Mouse (Mus musculus) kidney, postnatal 4 days (tissue): ENCODE data around the gene Tmem161a.

Experiments used
- DNase-seq, 2 experiments: peaks; one replicate each; pipeline ENCODE4 v3.0.0; 2021; ENCODE audit warnings: mixed read lengths in 2 of 2

Gene Tmem161a

DNA sequence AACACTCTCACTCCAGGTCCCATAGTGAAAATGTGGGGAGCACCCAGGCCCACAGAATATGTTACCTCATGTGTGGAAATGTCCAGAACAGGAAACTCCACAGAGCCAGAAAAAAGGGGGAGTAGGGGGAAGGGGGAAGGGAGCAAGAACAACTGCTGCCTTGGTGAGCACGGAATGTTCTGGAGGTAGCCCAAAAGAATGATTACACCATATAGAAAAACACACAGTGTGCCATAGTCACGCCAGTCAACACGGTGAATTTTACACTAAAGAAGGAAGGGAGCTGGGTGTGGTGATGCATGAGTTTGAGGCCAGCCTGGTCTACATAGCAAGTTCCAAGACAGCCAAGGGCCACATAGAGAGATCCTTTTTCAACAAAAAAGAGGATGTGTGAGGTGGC, 8.8 kb upstream of the Tmem161a start:
- DNase-seq, result no peak

DNA sequence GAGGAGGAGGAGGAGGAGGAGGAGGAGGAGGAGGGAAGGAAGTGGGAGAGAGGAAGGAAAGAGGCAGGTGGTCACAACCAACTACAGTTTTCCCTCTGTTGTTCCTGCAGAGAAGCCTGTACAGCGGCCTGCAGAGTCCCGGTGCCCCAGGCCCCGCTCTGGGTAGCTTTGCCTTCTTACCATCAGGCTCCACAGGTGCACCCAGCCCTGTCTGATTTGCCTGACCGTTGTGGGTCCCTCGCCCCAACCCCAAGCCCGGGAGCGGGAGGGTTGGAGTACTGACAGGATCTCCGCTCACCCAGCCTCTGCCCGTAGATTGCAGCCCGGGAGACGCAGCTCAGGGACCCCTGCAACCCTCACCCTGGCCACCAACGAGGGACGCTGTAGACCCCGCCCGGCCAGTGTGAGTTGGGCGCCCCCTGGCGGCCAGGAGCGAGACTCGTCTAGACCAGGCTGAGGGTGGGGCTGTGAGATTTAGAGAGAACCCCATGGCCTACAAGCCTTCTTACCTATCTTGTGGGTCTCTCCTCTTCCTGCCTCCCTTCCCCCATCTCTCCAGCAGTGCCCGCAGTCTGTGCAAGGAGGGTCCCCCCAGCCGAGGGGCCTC, 5.5 kb upstream of the Tmem161a start:
- peak; percentile 85 to 88 for DNase-seq

DNA sequence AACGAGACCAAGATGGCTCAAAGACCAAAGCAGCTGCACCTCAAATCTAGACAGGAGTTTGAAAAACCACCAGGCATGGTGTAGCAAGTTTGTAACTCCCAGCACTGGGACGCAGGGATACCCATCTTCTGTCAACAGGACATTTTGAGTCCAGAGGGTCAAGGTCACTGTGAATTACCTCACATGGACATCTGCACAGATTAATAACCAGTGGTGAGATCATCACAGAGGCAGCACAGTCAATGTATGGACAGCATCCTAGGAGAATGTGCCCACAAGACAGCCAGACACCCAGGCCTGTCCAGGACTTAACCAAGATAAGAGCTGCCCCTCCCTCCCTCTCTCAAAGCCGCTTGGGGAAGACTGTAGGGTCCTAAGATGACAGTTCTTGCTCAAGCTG, 2.0 kb upstream of the Tmem161a start:
- no peak for DNase-seq

DNA sequence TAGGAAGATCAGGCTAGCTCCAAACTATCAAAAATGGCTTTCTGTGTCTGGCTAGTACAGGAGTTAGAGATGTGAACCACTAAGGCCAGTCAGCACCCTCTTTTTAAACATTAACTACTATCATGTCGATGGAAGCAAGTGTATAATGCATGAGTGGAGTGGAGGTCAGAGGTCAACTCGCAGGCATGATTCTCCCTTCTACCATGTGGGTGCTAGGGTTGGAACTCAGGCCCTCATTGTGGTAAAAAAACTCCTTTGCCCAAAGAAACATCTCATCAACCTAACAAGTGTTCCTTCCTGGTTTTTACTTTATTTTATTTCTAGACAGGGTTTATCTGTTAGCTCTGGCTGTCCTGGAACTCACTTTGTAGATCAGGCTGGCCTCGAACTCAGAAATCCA, 1.4 kb upstream of the Tmem161a start:
- DNase-seq, result peak; percentile 27 to 46

DNA sequence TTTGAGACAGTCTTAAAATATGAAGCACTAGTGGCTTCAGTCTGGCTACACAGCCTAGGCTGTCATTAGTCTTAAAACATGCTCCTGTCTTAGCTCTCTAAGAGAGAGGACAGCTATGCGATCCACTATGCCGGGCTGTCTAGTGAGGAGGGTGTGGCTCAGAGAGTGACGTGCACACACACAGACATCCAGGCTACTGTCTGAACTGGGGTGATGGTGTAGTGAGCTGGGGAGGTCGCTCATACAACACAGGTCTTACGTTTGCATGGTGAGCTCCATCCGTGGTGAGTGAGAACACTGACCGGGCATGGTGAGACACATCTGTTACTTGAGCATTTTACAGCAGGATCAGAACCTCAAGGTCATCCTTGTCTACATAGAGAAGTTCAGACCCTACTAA, 916 bp upstream of the Tmem161a start:
- no peak for DNase-seq

DNA sequence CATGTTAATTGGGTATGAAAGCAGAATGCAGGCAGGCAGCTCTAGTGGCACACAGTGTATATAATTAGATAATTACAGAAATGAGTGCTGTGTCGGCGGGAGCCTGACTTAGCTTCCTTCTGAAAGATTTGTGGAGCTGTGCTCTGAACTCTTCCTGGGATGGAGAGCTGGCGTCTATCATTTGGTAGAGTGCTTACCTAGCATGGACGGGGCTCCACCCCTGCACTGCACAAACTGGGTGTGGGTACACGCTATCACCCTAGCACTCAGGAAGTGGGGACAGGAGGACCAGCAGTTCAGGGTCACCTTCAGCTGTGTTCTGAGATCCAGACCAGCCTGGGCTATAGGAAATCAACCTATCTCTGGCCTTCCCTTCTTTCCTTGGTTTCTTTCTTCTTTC, 1.2 kb downstream of the Tmem161a start:
- DNase-seq, result no peak

DNA sequence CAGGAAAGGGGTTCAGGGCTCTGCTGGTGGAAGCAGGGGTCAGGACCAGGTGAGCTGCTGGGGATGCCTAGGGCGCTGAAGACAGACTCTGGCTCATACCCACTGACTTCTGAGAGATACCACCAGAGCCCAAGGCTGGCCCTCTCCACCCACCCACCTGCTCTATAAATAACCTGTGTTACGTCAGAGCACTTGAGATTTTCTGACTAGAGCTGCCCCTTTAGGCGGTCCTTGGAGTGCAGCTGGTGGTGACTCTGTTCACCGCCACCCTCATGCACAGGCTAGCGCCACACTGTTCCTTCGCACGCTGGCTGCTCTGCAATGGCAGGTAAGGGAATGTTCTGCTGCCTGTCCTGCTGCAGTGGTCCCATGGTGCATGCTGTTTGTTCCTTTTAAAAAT, 1.9 kb downstream of the Tmem161a start:
- DNase-seq, result no peak

DNA sequence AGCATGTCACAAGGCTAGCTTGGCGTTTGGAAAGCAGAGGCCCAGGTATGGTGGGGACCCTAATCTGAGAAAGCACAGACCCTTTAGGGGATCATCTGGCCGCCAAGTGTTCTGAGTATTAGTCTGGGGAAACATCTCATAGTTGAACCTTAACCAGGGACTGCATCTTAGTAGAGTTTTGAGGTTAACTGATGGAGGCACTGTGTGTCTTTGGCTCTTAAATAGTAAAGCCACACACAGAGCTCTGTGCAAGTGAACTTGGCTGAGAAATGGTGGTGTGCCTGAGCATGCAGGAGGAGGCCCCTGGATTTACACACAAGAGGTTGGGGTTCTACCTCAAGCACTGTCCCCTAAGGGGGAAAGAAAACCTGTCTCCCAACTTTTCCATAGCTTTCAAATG, 6.1 kb downstream of the Tmem161a start:
- no peak for DNase-seq

DNA sequence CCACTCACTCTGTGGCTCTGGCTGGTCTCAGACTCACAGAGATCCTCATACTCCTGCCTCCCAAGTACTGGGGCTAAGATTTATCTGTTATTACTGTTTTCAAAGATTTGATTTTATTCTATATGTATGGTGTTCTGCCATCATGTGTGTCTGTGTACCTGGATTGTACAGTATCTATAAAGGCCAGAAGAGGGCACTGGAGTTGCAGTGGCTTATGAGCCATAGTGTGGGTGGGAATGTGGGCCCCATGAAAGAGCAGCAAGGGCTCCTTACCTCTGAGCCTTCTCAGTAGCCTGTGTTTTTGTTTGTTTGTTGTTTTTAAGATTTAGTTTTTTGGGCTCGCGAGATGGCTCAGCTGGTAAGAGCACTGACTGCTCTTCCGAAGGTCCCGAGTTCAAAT, 6.9 kb downstream of the Tmem161a start:
- no peak for DNase-seq

DNA sequence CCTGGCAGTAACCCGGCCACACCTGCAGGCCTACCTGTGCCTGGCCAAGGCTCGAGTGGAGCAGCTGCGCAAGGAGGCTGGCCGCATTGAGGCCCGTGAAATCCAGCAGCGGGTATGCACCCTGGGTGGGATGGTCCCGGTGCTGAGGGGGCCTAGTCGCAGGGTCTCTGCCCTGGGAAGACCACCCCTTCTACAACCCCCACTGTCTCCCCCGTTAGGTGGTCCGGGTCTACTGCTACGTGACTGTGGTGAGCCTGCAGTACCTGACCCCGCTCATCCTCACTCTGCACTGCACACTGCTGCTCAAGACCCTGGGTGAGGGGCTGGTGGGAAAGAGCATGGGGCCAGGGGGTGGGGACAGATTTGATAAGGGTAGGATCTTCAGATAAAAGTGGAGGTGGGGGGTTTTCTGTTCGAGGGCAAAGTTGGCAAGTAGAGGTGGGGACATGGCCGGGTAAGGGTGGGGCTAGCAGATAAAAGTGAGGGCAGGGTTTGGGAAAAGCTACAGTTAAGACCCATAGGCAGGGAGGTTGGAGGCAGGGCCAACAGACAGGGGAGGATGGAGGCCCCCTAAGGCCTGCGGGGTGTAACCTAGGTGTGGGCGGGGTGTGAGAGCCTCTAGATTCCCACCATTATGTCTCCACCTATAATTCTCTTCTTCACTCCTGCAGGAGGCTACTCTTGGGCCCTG, 9.2 kb downstream of the Tmem161a start:
- DNase-seq, result no peak

DNA sequence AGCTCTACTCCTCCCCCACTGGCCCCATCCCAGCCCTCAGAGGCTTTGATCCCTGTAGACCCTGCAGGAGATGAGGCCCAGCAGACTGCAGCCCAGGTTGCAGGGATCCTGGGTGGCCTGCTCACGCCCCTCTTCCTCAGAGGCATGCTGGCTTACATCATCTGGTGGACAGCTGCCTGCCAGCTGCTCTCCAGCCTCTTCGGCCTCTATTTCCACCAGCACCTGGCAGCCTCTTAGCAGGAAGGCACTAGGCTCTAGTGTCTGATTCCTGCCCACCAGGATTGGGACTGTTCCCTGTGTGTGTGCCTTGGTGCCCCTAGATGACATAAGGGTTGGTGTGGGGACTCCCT, 9.7 kb downstream of the Tmem161a start:
- DNase-seq, result no peak

DNA sequence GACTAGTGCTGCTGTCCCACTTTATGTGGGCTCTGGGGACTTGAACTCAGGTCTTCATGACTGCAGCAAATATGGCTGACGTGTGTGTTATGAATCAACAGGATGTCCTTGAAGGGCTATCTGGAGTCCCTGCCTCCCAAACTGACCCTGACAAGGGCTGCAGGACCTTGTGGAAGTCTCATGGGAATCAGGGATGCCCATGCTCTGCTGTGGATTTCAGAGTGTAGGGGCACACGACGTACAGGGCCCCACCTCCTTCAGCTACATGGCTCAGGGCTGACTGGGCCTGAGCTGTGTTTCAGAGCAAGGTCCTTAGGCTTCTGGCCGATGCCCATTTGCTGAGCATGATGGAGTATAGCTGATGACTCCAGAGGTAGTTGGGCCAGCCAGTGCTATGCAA, 11.0 kb downstream of the Tmem161a start:
- DNase-seq, result no peak

DNA sequence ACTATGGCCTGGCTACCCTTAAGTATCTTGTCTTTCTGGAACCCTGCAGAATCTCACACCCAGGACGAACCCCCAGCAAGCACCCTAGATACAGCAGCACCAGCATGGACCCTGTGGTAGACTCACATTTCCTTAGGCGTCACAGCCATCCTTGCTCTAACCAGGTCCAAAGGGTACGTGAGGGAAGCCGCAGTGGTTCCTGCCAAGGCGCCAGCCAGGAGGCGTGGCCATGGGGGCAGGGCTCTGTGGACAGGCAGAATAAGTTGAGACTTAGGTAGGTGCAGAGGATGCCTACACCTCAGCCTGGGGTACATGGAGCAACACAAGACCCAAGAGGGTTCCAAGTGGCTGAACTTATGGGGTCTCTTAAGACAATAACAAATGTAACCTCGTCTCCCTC, 16.6 kb downstream of the Tmem161a start:
- peak; percentile 58 to 71 for DNase-seq

DNA sequence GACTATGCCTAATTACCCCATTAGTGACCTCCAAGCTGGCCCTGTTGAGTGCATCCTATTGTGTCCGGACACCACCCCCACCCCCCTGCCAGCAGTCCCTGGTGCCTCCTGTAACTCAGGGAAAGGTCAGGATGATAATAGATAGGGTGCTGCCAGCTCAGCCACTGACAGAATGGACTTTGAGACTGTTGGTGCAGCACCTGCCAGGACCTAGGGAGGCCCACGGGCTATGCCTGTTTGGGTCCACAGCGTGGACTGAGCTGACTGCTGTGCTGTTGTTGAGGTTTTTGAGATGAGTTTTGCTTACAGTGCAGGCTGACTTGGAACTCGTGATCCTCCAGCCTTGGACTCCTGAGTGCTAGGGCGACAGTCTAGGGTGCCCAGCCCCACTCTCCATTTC, 21.1 kb downstream of the Tmem161a start:
- peak in 1 of 2 experiments; percentile 50 for DNase-seq

DNA sequence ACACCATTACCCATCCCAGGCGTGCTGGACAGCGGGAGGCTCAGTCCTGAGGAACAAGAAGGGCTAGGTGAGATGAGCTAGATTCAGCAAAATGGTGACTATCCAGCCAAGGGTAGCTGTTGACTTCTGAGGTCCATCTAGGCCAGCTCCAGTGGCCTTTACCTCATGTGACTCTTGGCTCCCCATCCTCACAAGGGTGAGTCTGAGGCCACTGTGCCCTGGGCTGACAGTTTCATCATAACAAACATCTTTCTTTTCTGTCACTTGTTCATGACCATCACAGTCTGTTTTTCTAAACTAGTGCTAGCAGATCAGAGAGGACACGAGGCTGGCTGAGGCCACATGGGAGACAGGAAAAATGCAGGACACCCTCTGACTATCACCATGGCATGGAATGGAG, 22.0 kb downstream of the Tmem161a start:
- DNase-seq, result no peak

DNA sequence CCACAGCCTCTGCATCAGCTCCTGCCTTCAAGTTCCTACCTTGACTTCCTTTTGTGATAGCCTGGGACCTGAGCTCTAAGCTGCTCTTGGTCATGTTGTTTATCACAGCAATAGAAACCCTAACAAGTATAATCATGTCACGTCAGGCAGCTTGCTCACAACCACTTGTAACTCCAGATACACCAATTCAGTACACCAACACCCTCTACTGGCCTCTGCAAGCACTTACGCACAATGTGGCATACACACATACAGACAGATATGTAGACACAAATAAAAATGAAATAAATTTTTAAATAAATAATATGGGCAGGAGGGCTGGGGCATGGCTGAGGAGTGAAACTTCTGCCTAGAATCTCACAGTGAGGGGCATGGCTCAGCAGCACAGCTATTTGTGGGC, 23.6 kb downstream of the Tmem161a start:
- DNase-seq, result no peak

DNA sequence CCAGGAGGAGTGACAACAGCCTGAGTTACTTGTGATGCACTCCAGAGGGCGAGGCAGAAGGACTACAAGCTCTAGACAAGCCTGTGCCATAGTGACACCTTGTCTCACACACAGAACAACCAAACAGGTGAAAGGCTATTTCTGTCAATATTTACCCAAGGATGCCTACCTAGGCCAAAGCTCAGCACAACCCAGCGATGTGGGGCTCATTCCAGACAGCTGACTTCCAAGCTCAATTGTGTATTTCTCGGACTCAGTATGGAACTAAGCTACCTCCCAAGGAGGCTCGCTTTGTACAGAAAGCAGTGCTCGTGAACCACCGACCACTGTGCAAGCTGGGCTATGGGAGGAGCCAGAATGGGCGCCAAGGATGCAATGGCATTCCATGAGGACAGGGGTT, 25.4 kb downstream of the Tmem161a start:
- DNase-seq, result no peak

DNA sequence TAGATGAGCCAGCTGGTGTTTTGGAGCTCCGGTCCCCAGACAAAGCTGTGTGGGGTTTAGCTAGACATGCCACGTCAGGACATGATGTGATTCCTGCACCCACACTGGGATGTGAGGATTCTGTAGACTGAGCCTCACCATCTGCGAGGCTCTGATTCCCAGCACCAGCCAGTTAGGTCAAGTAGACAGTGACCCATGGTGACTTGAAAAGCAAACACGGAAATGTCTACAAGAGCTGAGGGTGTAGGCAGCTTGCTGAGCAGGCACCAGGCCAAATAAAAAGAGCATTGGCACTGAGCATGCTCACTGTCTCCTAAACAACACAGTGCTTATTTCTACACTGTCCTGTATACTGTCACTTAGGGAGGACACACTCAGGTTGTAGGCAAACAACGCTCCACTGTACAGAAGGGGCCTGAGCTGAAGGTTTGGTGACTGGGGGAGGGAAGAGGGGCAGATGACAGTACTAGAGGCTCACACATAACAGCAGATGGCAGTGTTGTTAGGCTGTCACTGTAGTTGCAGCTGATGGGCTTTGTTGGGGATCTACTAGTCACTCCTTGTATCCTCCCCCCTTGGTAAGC, 28.0 kb downstream of the Tmem161a start:
- DNase-seq, result peak in 1 of 2 experiments; percentile 27

DNA sequence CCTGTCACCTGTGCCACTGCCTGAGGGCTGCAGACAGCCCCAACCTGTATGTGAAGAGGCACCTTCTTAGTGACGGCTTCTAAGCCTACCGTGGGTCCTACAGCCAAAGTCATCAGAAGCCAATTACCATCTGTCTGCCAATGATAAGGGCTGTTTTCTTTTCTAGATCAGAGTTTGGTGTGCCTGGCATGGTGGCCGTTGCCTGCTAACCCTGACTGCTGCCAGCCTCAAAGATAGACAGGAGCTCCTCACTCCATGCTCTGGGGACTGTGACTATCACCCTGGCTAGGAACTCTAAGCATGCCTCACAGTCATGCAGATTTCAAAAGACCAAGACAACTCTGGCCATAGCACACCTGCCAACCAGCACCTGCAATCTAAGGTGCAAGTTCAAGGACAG, 29.3 kb downstream of the Tmem161a start:
- no peak for DNase-seq

DNA sequence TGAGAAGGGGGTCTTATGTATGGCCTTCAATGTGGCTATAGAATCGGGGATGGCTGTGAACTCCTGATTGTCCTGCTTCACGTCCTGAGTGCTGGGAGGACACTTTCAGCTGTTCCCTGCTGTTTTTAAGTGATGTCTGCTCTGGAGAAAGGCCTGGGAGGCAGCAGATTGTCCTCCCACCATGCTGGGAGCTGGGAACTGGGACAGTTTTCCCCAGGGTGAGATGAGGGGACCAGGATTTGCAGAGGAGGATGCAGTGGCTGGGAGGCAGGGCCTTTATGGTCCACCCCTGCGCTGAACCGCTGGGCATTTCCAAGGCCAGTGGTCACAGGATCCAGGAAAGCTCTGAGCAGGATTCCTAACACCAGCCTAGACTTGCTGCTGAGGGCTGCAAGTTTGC, 30.9 kb downstream of the Tmem161a start:
- DNase-seq, result no peak

DNA sequence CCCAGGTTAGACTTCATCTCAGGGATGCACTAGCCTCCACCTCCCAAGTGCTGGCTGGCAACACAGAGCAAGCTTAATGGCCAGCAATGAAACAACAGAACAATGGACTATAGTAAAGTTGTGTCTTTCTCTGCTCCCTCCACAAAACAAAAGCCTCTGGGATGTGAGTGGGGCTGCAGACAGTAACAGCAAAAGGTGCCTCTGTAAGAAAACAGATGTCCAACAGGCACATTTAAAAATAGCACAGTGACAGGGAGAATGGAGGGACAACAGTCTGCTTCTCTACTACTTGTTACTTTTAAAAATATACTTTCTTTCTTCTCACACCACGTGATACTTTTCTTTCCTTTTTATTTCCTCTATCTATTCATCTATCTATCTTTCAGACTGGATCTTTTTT, 32.6 kb downstream of the Tmem161a start:
- no peak for DNase-seq

DNA sequence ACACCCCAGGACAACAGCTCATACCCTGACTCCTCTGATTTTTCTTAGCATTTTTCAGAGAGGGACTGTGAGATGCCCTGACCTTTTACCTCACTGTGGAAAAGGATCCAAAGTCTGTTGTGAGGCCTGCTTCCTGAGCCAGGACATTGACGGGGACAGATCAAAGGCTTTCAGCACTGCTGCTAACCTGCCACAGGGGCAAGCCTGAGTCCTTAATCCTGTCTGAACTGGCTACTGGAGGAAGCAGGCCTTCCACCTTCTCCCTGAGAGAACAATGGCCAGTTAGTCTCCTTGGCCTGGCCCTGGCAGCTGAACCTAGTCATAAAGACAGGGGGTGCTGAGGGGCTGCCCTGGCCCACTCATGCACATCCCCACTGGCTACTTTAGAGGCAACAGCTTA, 36.0 kb downstream of the Tmem161a start:
- DNase-seq, result peak; percentile 20 to 46

DNA sequence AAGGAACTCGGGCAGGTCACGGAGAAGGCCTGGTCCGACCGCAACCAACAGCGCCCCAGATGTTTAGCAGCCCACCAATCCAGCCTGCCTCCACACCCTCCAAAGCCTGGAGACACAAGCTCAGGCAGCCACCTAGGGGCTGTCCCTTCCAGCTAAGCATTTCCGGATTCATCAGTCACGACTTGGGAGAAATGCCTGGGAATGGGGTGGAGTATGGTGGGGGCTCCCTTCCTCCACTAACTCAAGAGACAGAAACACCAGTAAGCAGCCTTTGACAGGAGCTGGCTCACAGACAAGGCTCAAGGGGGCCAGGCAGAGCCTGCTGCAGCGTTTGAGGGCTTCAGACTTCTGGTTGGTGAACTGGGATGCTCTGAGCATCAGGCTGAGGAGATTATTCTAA, 38.4 kb downstream of the Tmem161a start:
- DNase-seq, result peak; percentile 38 to 61

DNA sequence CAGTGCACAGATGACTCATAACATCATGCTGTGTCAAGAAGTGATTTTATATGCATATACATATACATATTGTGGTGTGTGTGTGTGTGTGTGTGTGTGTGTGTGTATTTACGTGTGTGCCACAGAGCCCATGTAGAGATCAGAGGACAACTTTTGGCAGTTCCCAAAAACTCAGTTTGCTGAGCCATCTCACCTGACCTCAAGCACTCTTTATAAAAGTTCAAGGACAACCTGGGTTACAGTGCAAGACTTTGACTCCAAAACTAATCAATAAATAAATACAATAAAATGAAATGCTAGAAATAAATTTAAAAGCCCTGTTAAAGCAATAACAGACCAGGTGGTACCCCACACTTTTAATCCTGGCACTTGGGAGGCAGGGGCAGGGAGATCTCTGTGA, 39.1 kb downstream of the Tmem161a start:
- DNase-seq, result no peak

DNA sequence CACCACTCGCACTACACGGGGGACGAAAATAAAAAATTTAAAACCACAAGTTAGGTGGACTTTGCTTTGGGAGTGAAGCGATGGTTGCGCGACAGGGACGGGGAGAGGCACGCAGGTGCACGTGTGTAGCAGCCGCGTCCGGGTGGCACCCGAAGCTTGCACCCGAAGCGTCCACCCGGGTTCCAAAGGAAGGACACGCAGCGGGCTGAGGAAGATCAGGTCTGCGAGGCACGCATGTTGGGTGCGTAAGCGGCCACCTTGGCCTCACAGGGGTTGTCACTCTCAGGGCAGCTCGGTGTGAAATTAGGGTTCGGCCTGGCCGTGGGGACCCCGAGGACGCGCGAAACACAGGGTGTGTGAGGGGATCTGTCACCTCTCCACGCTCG, 39.6 kb downstream of the Tmem161a start:
- DNase-seq, result peak in 1 of 2 experiments; percentile 46
